Mouse (Mus musculus): ENCODE data around the gene Kif28. TPM values are rescaled to one million over a fixed set of nuclear protein-coding genes. Genes with fewer than 3 reads are reported as not detected.
"Not testable (repeated sequence)": the region's sequence is repeated elsewhere in the genome, so short reads cannot be mapped to it uniquely, and the experiment has no call there.

Kif28 gene
- polyA plus RNA-seq, 1 experiment from 2014 or later = not detected

GRCm38 (mm10) chr1:179722811-179723469, 22.1 kb downstream of the Kif28 start:
- no peaks in the 10 kb centered on the region for H3K27me3 ChIP-seq (ENCODE audit: insufficient read depth, low read length)
- H3K9me3 ChIP-seq (ENCODE audit: low read depth, low read length) = no peaks in the 10 kb centered on the region
- 59% methylated on average over 8 of the region's 8 CpGs for WGBS
- no peak overlapping the region for H3K4me3 ChIP-seq (ENCODE audit: low read depth, low read length)
- no peaks in the 10 kb centered on the region for H3K36me3 ChIP-seq (ENCODE audit: insufficient read depth)
- no peak overlapping the region for H3K27ac ChIP-seq (ENCODE audit: low read depth)
- H3K4me2 ChIP-seq = no peak overlapping the region
- TF ChIP-seq CTCF (IDR thresholded peaks at IDR 0.05; ENCODE audit: low read depth) = no peak
- DNase-seq (no peak), ATAC-seq (ENCODE audit: insufficient read depth) (no peak)
- H3K9ac ChIP-seq = no peak overlapping the region
- no peaks in the 10 kb centered on the region for H3K4me1 ChIP-seq (ENCODE audit: insufficient read depth)

GRCm38 (mm10) chr1:179715786-179716185, 29.3 kb downstream of the Kif28 start:
- Histone ChIP-seq H3K27ac (ENCODE audit: low read depth) (no peak overlapping the region), H3K27me3 (ENCODE audit: insufficient read depth, low read length) (no peaks in the 10 kb centered on the region), H3K9ac (no peak overlapping the region), H3K4me1 (ENCODE audit: insufficient read depth) (no peaks in the 10 kb centered on the region), H3K36me3 (ENCODE audit: insufficient read depth) (no peaks in the 10 kb centered on the region), H3K4me2 (no peak overlapping the region), H3K4me3 (ENCODE audit: low read depth, low read length) (no peak overlapping the region), H3K9me3 (ENCODE audit: low read depth, low read length) (no peaks in the 10 kb centered on the region)
- ATAC-seq (ENCODE audit: insufficient read depth) (no peak), DNase-seq (no peak)
- WGBS = 86% methylated on average over 4 of the region's 4 CpGs
- TF ChIP-seq CTCF (IDR thresholded peaks at IDR 0.05; ENCODE audit: low read depth) = no peak

DNA sequence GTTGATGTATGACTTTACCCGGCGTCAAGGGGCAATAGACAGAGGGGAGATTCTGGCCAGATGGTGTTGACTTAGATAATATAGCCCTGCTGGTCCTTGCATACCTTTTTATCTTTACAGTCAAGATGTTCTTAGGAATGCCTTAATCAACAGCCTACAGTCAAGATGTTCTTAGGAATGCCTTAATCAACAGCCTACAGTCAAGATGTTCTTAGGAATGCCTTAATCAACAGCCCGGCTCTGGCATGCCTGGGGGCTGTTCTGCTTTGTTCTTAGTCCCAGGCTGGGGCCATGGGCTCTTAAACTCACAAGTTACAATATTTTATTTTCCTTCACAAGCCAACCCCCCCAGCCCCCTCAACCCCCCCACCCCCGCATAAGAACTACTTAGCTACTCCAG, 29.8 kb downstream of the Kif28 start:
- ATAC-seq (ENCODE audit: insufficient read depth); H3K4me3 ChIP-seq (ENCODE audit: low read depth, low read length); H3K27ac ChIP-seq (ENCODE audit: low read depth); H3K9ac ChIP-seq; H3K36me3 ChIP-seq (ENCODE audit: insufficient read depth); H3K27me3 ChIP-seq (ENCODE audit: insufficient read depth, low read length); H3K9me3 ChIP-seq (ENCODE audit: low read depth, low read length); H3K4me2 ChIP-seq; H3K4me1 ChIP-seq (ENCODE audit: insufficient read depth); DNase-seq: not testable (repeated sequence)
- 85% methylated on average over 2 of the region's 4 CpGs for WGBS

GRCm38 (mm10) chr1:179713367-179713766, 31.7 kb downstream of the Kif28 start:
- TF ChIP-seq CTCF (IDR thresholded peaks at IDR 0.05; ENCODE audit: low read depth) = no peak
- Histone ChIP-seq H3K36me3 (ENCODE audit: insufficient read depth) (no peaks in the 10 kb centered on the region), H3K27ac (ENCODE audit: low read depth) (no peak overlapping the region), H3K9me3 (ENCODE audit: low read depth, low read length) (no peaks in the 10 kb centered on the region), H3K4me2 (no peak overlapping the region), H3K9ac (no peak overlapping the region), H3K27me3 (ENCODE audit: insufficient read depth, low read length) (no peaks in the 10 kb centered on the region), H3K4me1 (ENCODE audit: insufficient read depth) (no peaks in the 10 kb centered on the region), H3K4me3 (ENCODE audit: low read depth, low read length) (no peak overlapping the region)
- DNase-seq (no peak), ATAC-seq (ENCODE audit: insufficient read depth) (no peak)
- 78% methylated on average over 3 of the region's 3 CpGs for WGBS

DNA sequence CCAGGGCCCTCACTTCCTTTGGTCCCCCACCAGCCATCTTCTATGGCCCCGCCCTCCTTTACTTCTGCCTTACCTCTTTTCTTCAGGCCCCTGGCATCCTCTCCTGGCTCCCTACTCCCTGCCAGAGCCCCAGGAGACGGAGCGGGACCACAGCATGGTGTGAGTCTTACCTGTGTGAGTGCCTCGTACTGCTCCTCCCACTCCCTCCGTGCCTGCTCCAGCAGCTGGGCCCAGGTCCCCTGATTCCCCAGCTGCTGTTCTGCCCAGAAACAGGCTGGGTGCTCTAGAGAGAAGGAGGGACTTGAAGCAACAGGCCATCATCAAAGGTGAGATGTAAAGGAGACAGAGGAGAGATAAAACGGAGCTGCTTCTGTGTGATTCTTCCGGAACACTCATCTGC, 32.4 kb downstream of the Kif28 start:
- ATAC-seq (ENCODE audit: insufficient read depth) = no peak
- Histone ChIP-seq H3K9ac (no peak overlapping the region), H3K27me3 (ENCODE audit: insufficient read depth, low read length) (no peaks in the 10 kb centered on the region), H3K9me3 (ENCODE audit: low read depth, low read length) (no peaks in the 10 kb centered on the region), H3K4me3 (ENCODE audit: low read depth, low read length) (no peak overlapping the region), H3K27ac (ENCODE audit: low read depth) (no peak overlapping the region), H3K36me3 (ENCODE audit: insufficient read depth) (no peaks in the 10 kb centered on the region), H3K4me2 (no peak overlapping the region), H3K4me1 (ENCODE audit: insufficient read depth) (no peaks in the 10 kb centered on the region)
- 74% methylated on average over 7 of the region's 7 CpGs for WGBS
- TF ChIP-seq CTCF (IDR thresholded peaks at IDR 0.05; ENCODE audit: low read depth) = no peak
- DNase-seq = no peak

- Histone ChIP-seq H3K27ac (ENCODE audit: low read depth) (no peak overlapping the region), H3K4me3 (ENCODE audit: low read depth, low read length) (no peak overlapping the region), H3K36me3 (ENCODE audit: insufficient read depth) (no peaks in the 10 kb centered on the region), H3K4me1 (ENCODE audit: insufficient read depth) (no peaks in the 10 kb centered on the region), H3K4me2 (no peak overlapping the region), H3K9ac (no peak overlapping the region), H3K27me3 (ENCODE audit: insufficient read depth, low read length) (no peaks in the 10 kb centered on the region), H3K9me3 (ENCODE audit: low read depth, low read length) (no peaks in the 10 kb centered on the region)
- no peak for ATAC-seq (ENCODE audit: insufficient read depth)
- WGBS = 85% methylated on average over 5 of the region's 5 CpGs
- DNase-seq = no peak
- no peak for TF ChIP-seq CTCF (IDR thresholded peaks at IDR 0.05; ENCODE audit: low read depth)
Observed at GRCm38 (mm10) chr1:179710739-179711138, 34.3 kb downstream of the Kif28 start.

- no peaks in the 10 kb centered on the region for H3K9me3 ChIP-seq (ENCODE audit: low read depth, low read length)
- TF ChIP-seq CTCF (IDR thresholded peaks at IDR 0.05; ENCODE audit: low read depth) = no peak
- DNase-seq (peak; percentile 26), ATAC-seq (ENCODE audit: insufficient read depth) (peak; percentile 84; the same call in 1 of the 2 replicates)
- H3K9ac ChIP-seq = no peak overlapping the region
- no peaks in the 10 kb centered on the region for H3K36me3 ChIP-seq (ENCODE audit: insufficient read depth)
- H3K4me3 ChIP-seq (ENCODE audit: low read depth, low read length) = no peak overlapping the region
- 64% methylated on average over 6 of the region's 6 CpGs for WGBS
- no peak overlapping the region for H3K27ac ChIP-seq (ENCODE audit: low read depth)
- H3K4me1 ChIP-seq (ENCODE audit: insufficient read depth) = no peaks in the 10 kb centered on the region
- no peak overlapping the region for H3K4me2 ChIP-seq
- H3K27me3 ChIP-seq (ENCODE audit: insufficient read depth, low read length) = no peaks in the 10 kb centered on the region
Observed at GRCm38 (mm10) chr1:179709390-179709789, 35.7 kb downstream of the Kif28 start.
